Mouse (Mus musculus) forebrain, embryonic 11.5 days (tissue): Measurements from ENCODE around the gene Trim69. TPM values are rescaled to one million over a fixed set of nuclear protein-coding genes. Genes with fewer than 3 reads are reported as not detected.
A peak's percentile ranks its signal among the peaks of the same experiment; 100 is the strongest.

Experiments
- ATAC-seq: fragments of 200-750 bp; cut with Nextera tagmentation; replicated peaks from 2 replicates; pipeline ENCODE4 v1.8.0; 2017; ENCODE audit warnings: moderate TSS enrichment; ENCODE audit not compliant: low FRiP score
- DNase-seq: peaks from one replicate; pipeline ENCODE4 v3.0.0-alpha.2; 2017; ENCODE audit warnings: low spot score
- H3K27ac ChIP-seq: fragments of 300-500 bp; sonication (generic); 2 replicates; pipeline ENCODE4 v1.5.1; 2014; ENCODE audit warnings: low read depth, low read length
- H3K27me3 ChIP-seq: fragments of 300-500 bp; sonication (generic); 2 replicates; pipeline ENCODE4 v1.6.1; 2014; ENCODE audit warnings: mild to moderate bottlenecking, low read length, mixed read lengths; ENCODE audit not compliant: control insufficient read depth, insufficient read depth
- H3K36me3 ChIP-seq: fragments of 300-500 bp; sonication (generic); 2 replicates; pipeline ENCODE4 v1.6.1; 2014; ENCODE audit warnings: mild to moderate bottlenecking, low read length, moderate library complexity, mixed read lengths; ENCODE audit not compliant: control insufficient read depth, insufficient read depth
- H3K4me1 ChIP-seq: fragments of 300-500 bp; sonication (generic); replicated peaks from 2 replicates; pipeline ENCODE4 v1.6.1; 2014; ENCODE audit warnings: low read length, mixed read lengths; ENCODE audit not compliant: control insufficient read depth, insufficient read depth
- H3K4me2 ChIP-seq: fragments of 300-500 bp; sonication (generic); 2 replicates; pipeline ENCODE4 v1.6.1; 2014; ENCODE audit warnings: low read depth, mild to moderate bottlenecking, low read length, moderate library complexity, mixed read lengths; ENCODE audit not compliant: severe bottlenecking
- H3K4me3 ChIP-seq: fragments of 300-500 bp; sonication (generic); 2 replicates; pipeline ENCODE4 v1.5.1; 2014; ENCODE audit warnings: low read depth, low read length
- H3K9ac ChIP-seq: fragments of 300-500 bp; sonication (generic); 2 replicates; pipeline ENCODE4 v1.6.1; 2014; ENCODE audit warnings: low read length
- H3K9me3 ChIP-seq: fragments of 300-500 bp; sonication (generic); 2 replicates; pipeline ENCODE4 v1.6.1; 2016; ENCODE audit warnings: low read length, mixed read lengths; ENCODE audit not compliant: control insufficient read depth
- WGBS: fragments of 180-500 bp; shearing (Covaris S2); extraction: QIAGEN DNeasy Blood & Tissue Kit; methylation state at CpG from one replicate; pipeline ENCODE4 v1.1.7; 2014; 5-methylcytosine and 5-hydroxymethylcytosine counted together
- polyA plus RNA-seq: library from polyadenylated mRNA; unstranded; fragments of >200 nt; fragmentation: Nextera tagmentation; extraction: Ambion mirVana; gene quantifications from 2 replicates; pipeline ENCODE4 v1.2.1, GENCODE M21; 2014

Trim69 gene
- polyA plus RNA-seq, 1 experiment from 2014 or later = not detected

- Histone ChIP-seq H3K4me2 (no peak overlapping the region), H3K9me3 (no peaks in the 10 kb centered on the region), H3K36me3 (no peaks in the 10 kb centered on the region), H3K27me3 (no peaks in the 10 kb centered on the region), H3K9ac (no peak overlapping the region), H3K4me3 (no peak overlapping the region), H3K4me1 (no peaks in the 10 kb centered on the region), H3K27ac (no peak overlapping the region)
- DNase-seq (no peak), ATAC-seq (no peak)
- WGBS = 83% methylated on average over 8 of the region's 8 CpGs
Measured at GRCm38 (mm10) chr2:122180051-122180822, 19.7 kb downstream of the Trim69 start.

- DNase-seq (no peak), ATAC-seq (no peak)
- H3K9me3 ChIP-seq = no peaks in the 10 kb centered on the region
- H3K4me1 ChIP-seq = no peaks in the 10 kb centered on the region
- no peak overlapping the region for H3K9ac ChIP-seq
- H3K4me3 ChIP-seq = no peak overlapping the region
- no peak overlapping the region for H3K27ac ChIP-seq
- no peak overlapping the region for H3K4me2 ChIP-seq
- no peaks in the 10 kb centered on the region for H3K27me3 ChIP-seq
- no peaks in the 10 kb centered on the region for H3K36me3 ChIP-seq
- WGBS = 86% methylated on average over 4 of the region's 4 CpGs
Measured at GRCm38 (mm10) chr2:122185086-122185485, 24.6 kb downstream of the Trim69 start.

GRCm38 (mm10) chr2:122186106-122186505 is 25.6 kb downstream of the Trim69 start, which contains the start of the genes Patl2 and Terb2:
Patl2 (minus strand) TSS chr2:122186189.
Terb2 (plus strand) TSS chr2:122186272.
- H3K27ac ChIP-seq = no peak within 1 kb of the TSS
- no peak for DNase-seq
- H3K4me3 ChIP-seq = no peak within 1 kb of the TSS
- no peak within 1 kb of the TSS for H3K4me2 ChIP-seq
- no peaks in the 10 kb centered on the region for H3K4me1 ChIP-seq
- WGBS = 81% methylated on average over 17 of the region's 17 CpGs
- no peaks in the 10 kb centered on the region for H3K27me3 ChIP-seq
- no peaks in the 10 kb centered on the region for H3K9me3 ChIP-seq
- H3K9ac ChIP-seq = no peak within 1 kb of the TSS
- ATAC-seq = no peak
- H3K36me3 ChIP-seq = no peaks in the 10 kb centered on the region

- no peak for DNase-seq
- no peak overlapping the region for H3K27ac ChIP-seq
- H3K4me3 ChIP-seq = no peak overlapping the region
- H3K9ac ChIP-seq = no peak overlapping the region
- H3K36me3 ChIP-seq = no peaks in the 10 kb centered on the region
- H3K4me2 ChIP-seq = no peak overlapping the region
- H3K9me3 ChIP-seq = no peaks in the 10 kb centered on the region
- WGBS = 98% methylated on average over 3 of the region's 3 CpGs
- no peaks in the 10 kb centered on the region for H3K4me1 ChIP-seq
- no peaks in the 10 kb centered on the region for H3K27me3 ChIP-seq
- no peak for ATAC-seq
Measured at GRCm38 (mm10) chr2:122186751-122187150, 26.3 kb downstream of the Trim69 start.

GRCm38 (mm10) chr2:122191849-122192248 is 31.3 kb downstream of the Trim69 start:
- WGBS = 83% methylated on average over 3 of the region's 3 CpGs
- H3K36me3 ChIP-seq = no peaks in the 10 kb centered on the region
- H3K4me3 ChIP-seq = no peak overlapping the region
- DNase-seq (no peak), ATAC-seq (no peak)
- H3K9ac ChIP-seq = no peak overlapping the region
- H3K27ac ChIP-seq = no peak overlapping the region
- no peaks in the 10 kb centered on the region for H3K4me1 ChIP-seq
- H3K27me3 ChIP-seq = no peaks in the 10 kb centered on the region
- no peak overlapping the region for H3K4me2 ChIP-seq
- H3K9me3 ChIP-seq = no peaks in the 10 kb centered on the region

- no peak for DNase-seq
- H3K27ac ChIP-seq = no peak overlapping the region
Measured at GRCm38 (mm10) chr2:122194509-122194929, 34.0 kb downstream of the Trim69 start.

GRCm38 (mm10) chr2:122201501-122201900 is 41.0 kb downstream of the Trim69 start:
- Histone ChIP-seq H3K4me1 (no peaks in the 10 kb centered on the region), H3K36me3 (no peaks in the 10 kb centered on the region), H3K27me3 (no peaks in the 10 kb centered on the region), H3K4me3 (no peak overlapping the region), H3K9me3 (no peaks in the 10 kb centered on the region), H3K4me2 (no peak overlapping the region), H3K27ac (no peak overlapping the region), H3K9ac (no peak overlapping the region)
- ATAC-seq (no peak), DNase-seq (no peak)
- WGBS = 89% methylated on average over 1 of the region's 1 CpGs

More at GRCm38 (mm10) chr2:122194509-122194929, 34.0 kb downstream of the Trim69 start:
- Histone ChIP-seq H3K4me3 (no peak overlapping the region), H3K27me3 (no peaks in the 10 kb centered on the region), H3K36me3 (no peaks in the 10 kb centered on the region), H3K4me1 (no peaks in the 10 kb centered on the region), H3K9ac (no peak overlapping the region), H3K9me3 (no peaks in the 10 kb centered on the region), H3K4me2 (no peak overlapping the region)
- ATAC-seq = peak; percentile 55; the same call in 1 of the 2 replicates
- 67% methylated on average over 1 of the region's 1 CpGs for WGBS

- Histone ChIP-seq H3K9ac (no peak overlapping the region), H3K27ac (no peak overlapping the region), H3K27me3 (no peaks in the 10 kb centered on the region), H3K4me2 (no peak overlapping the region), H3K36me3 (no peaks in the 10 kb centered on the region), H3K9me3 (no peaks in the 10 kb centered on the region), H3K4me3 (no peak overlapping the region), H3K4me1 (no peaks in the 10 kb centered on the region; the same call in 1 of the 2 replicates)
- ATAC-seq (no peak), DNase-seq (no peak)
- WGBS = 82% methylated on average over 2 of the region's 2 CpGs
Measured at GRCm38 (mm10) chr2:122206440-122207107, 46.1 kb downstream of the Trim69 start.
